ENCODE assay signal across 18 mouse cellular contexts in the genomic region with DNA sequence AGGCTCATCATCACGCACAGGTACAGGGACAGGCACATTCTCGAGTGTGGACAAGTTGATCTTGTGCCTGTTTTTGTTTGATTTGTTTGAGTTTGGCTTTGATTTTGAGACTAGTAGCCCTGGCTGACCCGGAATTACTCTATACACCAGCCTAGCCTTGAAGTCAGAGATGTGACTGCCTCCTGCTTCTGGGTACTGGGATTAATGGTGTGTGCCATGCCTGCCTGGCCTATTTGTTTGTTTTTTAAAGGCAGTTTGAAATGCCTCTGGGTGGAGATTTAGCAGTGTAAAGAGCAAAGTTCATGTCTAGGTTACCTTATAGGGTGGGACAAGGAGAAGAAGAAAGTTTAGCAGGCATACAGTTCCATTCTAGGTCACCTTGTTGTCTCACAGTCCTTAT.
"Had no signal": no experiment of that assay in that cellular context is flagged by ENCODE, and none has a peak within 500 bp of the region (broad histone marks: within the 10 kb centered on the region; RNA-seq: fewer than 3 reads in every experiment).

No protein-coding gene starts in this region.

- DNase-seq: lung, embryonic 14.5 days; lung, postnatal 10 days; lung, postnatal 4 days; midbrain, embryonic 14.5 days; retina, postnatal 1 day; right cerebral cortex, adult 18-20 months; right cerebral cortex, postnatal 25 days; right cerebral cortex, postnatal 4 days; spleen, adult 18-20 months; thymus, adult 18-20 months; thymus, postnatal 14 days; thymus, postnatal 36 days had no signal

- H3K27ac ChIP-seq: midbrain, embryonic 10.5 days; midbrain, embryonic 12.5 days; neural tube, embryonic 13.5 days; neural tube, embryonic 15.5 days had no signal

- H3K4me3 ChIP-seq: midbrain, embryonic 10.5 days; midbrain, embryonic 12.5 days; myocyte; neural tube, embryonic 13.5 days; neural tube, embryonic 15.5 days had no signal

- ATAC-seq: midbrain, embryonic 16.5 days had no signal

- H3K27me3 ChIP-seq: midbrain, embryonic 12.5 days; neural tube, embryonic 13.5 days; neural tube, embryonic 15.5 days had no signal

- H3K4me2 ChIP-seq: lung, embryonic 14.5 days; midbrain, embryonic 12.5 days; neural tube, embryonic 13.5 days; neural tube, embryonic 15.5 days had no signal

- H3K4me1 ChIP-seq: midbrain, embryonic 10.5 days; midbrain, embryonic 12.5 days; neural tube, embryonic 13.5 days; neural tube, embryonic 15.5 days had no signal

- H3K9ac ChIP-seq: lung, embryonic 14.5 days; midbrain, embryonic 12.5 days; neural tube, embryonic 13.5 days; neural tube, embryonic 15.5 days had no signal

- H3K36me3 ChIP-seq: midbrain, embryonic 10.5 days; midbrain, embryonic 12.5 days; neural tube, embryonic 13.5 days; neural tube, embryonic 15.5 days had no signal

- H3K9me3 ChIP-seq: midbrain, embryonic 10.5 days; midbrain, embryonic 12.5 days; neural tube, embryonic 13.5 days; neural tube, embryonic 15.5 days had no signal
